Mouse (Mus musculus): Measurements from ENCODE around the gene Mtap.

DNA sequence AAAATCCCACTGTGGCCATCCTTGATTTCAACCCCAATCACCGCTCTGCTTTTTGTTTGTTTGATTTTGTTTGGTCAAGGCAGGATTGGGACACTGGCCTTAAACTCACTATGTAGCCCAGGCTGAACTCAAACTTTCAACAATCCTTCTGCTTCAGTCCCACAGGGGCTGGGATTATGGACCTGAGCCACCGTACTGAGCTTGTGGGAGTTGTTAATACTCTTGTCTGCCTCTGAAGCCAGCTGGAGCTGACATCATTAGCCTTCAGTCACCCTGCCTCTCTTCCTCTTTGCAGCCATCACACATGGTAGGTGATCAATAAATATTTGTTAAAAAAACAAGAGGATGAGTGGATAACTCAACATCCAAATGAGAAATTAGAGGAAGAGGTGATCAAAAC lies 34.6 kb upstream of the Mtap start:
- TF ChIP-seq CTCF (IDR thresholded peaks at IDR 0.05; ENCODE audit: low read depth) = no peak
- no peak for TF ChIP-seq EP300 (IDR thresholded peaks at IDR 0.05; ENCODE audit: low read depth)

Measured in liver, postnatal 0 days (tissue).